Mouse (Mus musculus) lung, embryonic 14.5 days (tissue): ENCODE data around the gene Lmtk3. TPM values are rescaled to one million over a fixed set of nuclear protein-coding genes. Genes with fewer than 3 reads are reported as not detected.

ENCODE experiments used
- ATAC-seq: fragments of 200-750 bp; cut with Nextera tagmentation; 2 replicates; pipeline ENCODE4 v1.8.0; 2017; ENCODE audit warnings: mild to moderate bottlenecking, moderate TSS enrichment, moderate library complexity; ENCODE audit not compliant: insufficient read depth
- DNase-seq: peaks from one replicate; pipeline ENCODE4 v3.0.0-alpha.2; 2015
- H3K27ac ChIP-seq: fragments of 300-500 bp; sonication (generic); 2 replicates; pipeline ENCODE4 v1.5.1; 2014; ENCODE audit warnings: low read depth, mild to moderate bottlenecking, moderate library complexity
- H3K27me3 ChIP-seq: fragments of 300-500 bp; sonication (generic); 2 replicates; pipeline ENCODE4 v1.6.1; 2014; ENCODE audit warnings: low read length, control low read depth; ENCODE audit not compliant: insufficient read depth
- H3K36me3 ChIP-seq: fragments of 300-500 bp; sonication (generic); 2 replicates; pipeline ENCODE4 v1.6.1; 2014; ENCODE audit warnings: control low read depth; ENCODE audit not compliant: insufficient read depth
- H3K4me1 ChIP-seq: fragments of 300-500 bp; sonication (generic); 2 replicates; pipeline ENCODE4 v1.6.1; 2014; ENCODE audit warnings: antibody characterized with exemption, control low read depth; ENCODE audit not compliant: insufficient read depth
- H3K4me2 ChIP-seq: fragments of 300-500 bp; sonication (generic); 2 replicates; pipeline ENCODE4 v1.6.1; 2014; ENCODE audit warnings: mild to moderate bottlenecking
- H3K4me3 ChIP-seq: fragments of 300-500 bp; sonication (generic); 2 replicates; pipeline ENCODE4 v1.5.1; 2014; ENCODE audit warnings: low read depth, low read length
- H3K9ac ChIP-seq: fragments of 300-500 bp; sonication (generic); 2 replicates; pipeline ENCODE4 v1.6.1; 2014
- H3K9me3 ChIP-seq: fragments of 300-500 bp; sonication (generic); 2 replicates; pipeline ENCODE4 v1.6.1; 2016; ENCODE audit warnings: low read depth, low read length, control low read depth
- CTCF ChIP-seq: IDR thresholded peaks from 2 replicates; pipeline ENCODE4 v1.5.1; 2016; ENCODE audit warnings: antibody characterized with exemption, low read depth
- WGBS: fragments of 180-500 bp; shearing (Covaris S2); extraction: QIAGEN DNeasy Blood & Tissue Kit; methylation state at CpG from one replicate; pipeline ENCODE4 v1.1.7; 2014; 5-methylcytosine and 5-hydroxymethylcytosine counted together
- polyA plus RNA-seq: library from polyadenylated mRNA; unstranded; fragments of >200 nt; fragmentation: Nextera tagmentation; extraction: Ambion mirVana; gene quantifications from 2 replicates; pipeline ENCODE4 v1.2.1, GENCODE M21; 2014

Gene Lmtk3
- polyA plus RNA-seq, 1 experiment from 2014 or later, result 1.9 TPM

GRCm38 (mm10) chr7:45797661-45798510 is 14.3 kb downstream of the Lmtk3 start:
- Histone ChIP-seq H3K9ac (peak overlapping the region; percentile 53), H3K27ac (no peak overlapping the region), H3K4me1 (0 out of 2 replicates have a peak, but pooled peaks cover 7% of the 10 kb centered on the region), H3K27me3 (peaks cover 32% of the 10 kb centered on the region), H3K9me3 (no peaks in the 10 kb centered on the region), H3K4me2 (peak overlapping the region; percentile 83), H3K36me3 (peaks cover 5% of the 10 kb centered on the region; the same call in 1 of the 2 replicates), H3K4me3 (peak overlapping the region; percentile 44)
- no peak for ATAC-seq
- WGBS, result 2% methylated on average over 55 of the region's 60 CpGs
- TF ChIP-seq CTCF, result no peak
- DNase-seq, result no peak

- Histone ChIP-seq H3K4me2 (peak overlapping the region; percentile 83), H3K36me3 (0 out of 2 replicates have a peak, but pooled peaks cover 3% of the 10 kb centered on the region), H3K4me1 (0 out of 2 replicates have a peak, but pooled peaks cover 7% of the 10 kb centered on the region), H3K27me3 (peaks cover 32% of the 10 kb centered on the region), H3K27ac (no peak overlapping the region), H3K9ac (peak overlapping the region; percentile 53), H3K4me3 (peak overlapping the region; percentile 44), H3K9me3 (no peaks in the 10 kb centered on the region)
- ATAC-seq (no peak), DNase-seq (peak; percentile 54)
- WGBS, result 2% methylated on average over 19 of the region's 19 CpGs
- no peak for TF ChIP-seq CTCF
These were observed 14.9 kb downstream of the Lmtk3 start for GRCm38 (mm10) chr7:45798511-45798836.

DNA sequence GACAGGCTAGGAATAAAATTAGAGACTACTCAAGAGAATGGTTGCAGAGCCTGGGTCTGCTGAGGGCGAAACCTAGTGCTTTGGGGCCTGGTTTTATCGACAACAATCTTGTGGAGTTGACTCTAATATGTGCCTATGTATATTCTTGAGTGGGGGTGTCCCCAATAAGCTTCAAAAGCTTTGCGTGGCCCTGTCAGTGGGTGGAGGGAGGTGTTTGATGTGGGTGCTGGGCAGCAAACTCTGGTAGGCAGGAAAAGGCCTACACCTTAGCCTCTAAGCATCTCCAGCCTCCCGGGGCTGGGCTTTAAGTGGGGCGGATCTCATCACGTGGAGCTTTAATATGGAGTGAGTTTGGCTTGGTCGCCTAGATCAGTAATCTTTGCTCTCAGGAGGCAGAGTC is 15.4 kb downstream of the Lmtk3 start:
- H3K36me3 ChIP-seq, result 0 out of 2 replicates have a peak, but pooled peaks cover 3% of the 10 kb centered on the region
- no peak for ATAC-seq
- H3K4me2 ChIP-seq, result peak overlapping the region; percentile 83
- no peak for TF ChIP-seq CTCF
- H3K4me1 ChIP-seq, result 0 out of 2 replicates have a peak, but pooled peaks cover 7% of the 10 kb centered on the region
- H3K27me3 ChIP-seq, result peaks cover 32% of the 10 kb centered on the region
- no peak overlapping the region for H3K9ac ChIP-seq
- H3K9me3 ChIP-seq, result no peaks in the 10 kb centered on the region
- H3K27ac ChIP-seq, result no peak overlapping the region
- DNase-seq, result no peak
- H3K4me3 ChIP-seq, result peak overlapping the region; percentile 44
- 47% methylated on average over 7 of the region's 7 CpGs for WGBS

GRCm38 (mm10) chr7:45800001-45800400 is 16.5 kb downstream of the Lmtk3 start:
- no peak overlapping the region for H3K9ac ChIP-seq
- H3K9me3 ChIP-seq, result no peaks in the 10 kb centered on the region
- peaks cover 32% of the 10 kb centered on the region for H3K27me3 ChIP-seq
- peak overlapping the region; percentile 17; the same call in 1 of the 2 replicates for H3K4me3 ChIP-seq
- H3K4me2 ChIP-seq, result peak overlapping the region; percentile 58
- H3K4me1 ChIP-seq, result 0 out of 2 replicates have a peak, but pooled peaks cover 7% of the 10 kb centered on the region
- ATAC-seq, result no peak
- H3K27ac ChIP-seq, result no peak overlapping the region
- H3K36me3 ChIP-seq, result peaks cover 3% of the 10 kb centered on the region; the same call in 1 of the 2 replicates
- no peak for DNase-seq
- TF ChIP-seq CTCF, result no peak
- 31% methylated on average over 7 of the region's 7 CpGs for WGBS

- no peak overlapping the region for H3K9ac ChIP-seq
- H3K9me3 ChIP-seq, result no peaks in the 10 kb centered on the region
- H3K4me3 ChIP-seq, result peak overlapping the region; percentile 17; the same call in 1 of the 2 replicates
- H3K27me3 ChIP-seq, result peaks cover 32% of the 10 kb centered on the region
- DNase-seq, result peak; percentile 74
- peak; percentile 67 for ATAC-seq
- H3K27ac ChIP-seq, result no peak overlapping the region
- H3K4me2 ChIP-seq, result peak overlapping the region; percentile 58
- TF ChIP-seq CTCF, result no peak
- 13% methylated on average over 24 of the region's 25 CpGs for WGBS
- peaks cover 3% of the 10 kb centered on the region; the same call in 1 of the 2 replicates for H3K36me3 ChIP-seq
- H3K4me1 ChIP-seq, result 0 out of 2 replicates have a peak, but pooled peaks cover 7% of the 10 kb centered on the region
These were observed 17.1 kb downstream of the Lmtk3 start for GRCm38 (mm10) chr7:45800546-45801204.

DNA sequence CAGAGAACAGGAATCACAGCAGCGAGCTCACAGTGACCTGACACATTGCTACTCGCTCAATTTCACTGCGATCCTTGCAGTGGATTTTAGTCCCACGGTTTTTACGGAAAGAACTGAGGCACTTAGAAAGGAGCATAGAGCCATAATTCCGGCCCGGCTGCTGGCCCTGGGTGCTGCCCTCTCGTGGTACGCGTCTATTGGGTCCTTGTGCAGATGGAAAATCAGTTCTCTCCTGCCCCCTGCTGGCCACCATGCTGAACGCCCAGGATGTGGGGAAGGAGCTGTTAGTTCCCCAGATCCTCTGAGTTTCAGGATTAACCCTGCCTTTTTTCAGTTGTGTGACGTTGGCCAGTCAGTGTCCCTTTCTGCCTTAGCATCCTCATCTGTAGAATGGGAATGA is 17.8 kb downstream of the Lmtk3 start:
- Histone ChIP-seq H3K4me1 (0 out of 2 replicates have a peak, but pooled peaks cover 7% of the 10 kb centered on the region), H3K36me3 (peaks cover 4% of the 10 kb centered on the region; the same call in 1 of the 2 replicates), H3K4me2 (peak overlapping the region; percentile 58), H3K4me3 (no peak overlapping the region), H3K27ac (no peak overlapping the region), H3K9ac (no peak overlapping the region), H3K9me3 (no peaks in the 10 kb centered on the region), H3K27me3 (peaks cover 32% of the 10 kb centered on the region)
- peak; percentile 100 for TF ChIP-seq CTCF
- DNase-seq (peak; percentile 98), ATAC-seq (peak; percentile 39; the same call in 1 of the 2 replicates)
- 3% methylated on average over 12 of the region's 12 CpGs for WGBS

DNA sequence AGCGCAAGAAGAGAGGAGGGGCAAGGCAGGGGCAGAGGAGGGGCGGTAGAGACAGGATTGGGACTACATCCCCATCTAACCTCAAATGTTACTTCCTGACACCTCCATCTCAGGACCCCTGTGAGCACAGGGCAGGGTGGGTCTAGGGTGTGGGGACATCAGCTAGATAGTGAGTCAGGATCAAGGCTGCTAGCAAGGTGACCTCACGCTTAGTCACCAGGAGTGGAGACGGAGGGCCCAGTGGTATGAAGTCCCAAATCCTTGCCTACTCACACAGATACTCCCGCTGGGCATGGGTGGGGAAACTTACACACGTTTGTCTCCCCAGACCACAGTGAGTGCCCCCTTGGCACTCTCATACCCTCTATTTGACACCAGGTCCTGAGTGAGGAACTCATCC is 19.0 kb downstream of the Lmtk3 start:
- TF ChIP-seq CTCF, result no peak
- Histone ChIP-seq H3K9ac (no peak overlapping the region), H3K4me1 (0 out of 2 replicates have a peak, but pooled peaks cover 7% of the 10 kb centered on the region), H3K4me2 (no peak overlapping the region), H3K27ac (no peak overlapping the region), H3K4me3 (no peak overlapping the region), H3K27me3 (peaks cover 22% of the 10 kb centered on the region), H3K9me3 (no peaks in the 10 kb centered on the region), H3K36me3 (peaks cover 16% of the 10 kb centered on the region)
- WGBS, result 90% methylated on average over 6 of the region's 6 CpGs
- DNase-seq (no peak), ATAC-seq (no peak)
